Mouse (Mus musculus) embryonic facial prominence, embryonic 13.5 days (tissue): ENCODE measurements at regions not wholly inside any gene's neighbourhood (a gene's known extent, or its start where the extent isn't known, plus 50 kb on each side); places are given as distances from the start of the nearest gene placed in this dataset. TPM values are rescaled to one million over a fixed set of nuclear protein-coding genes. Genes with fewer than 3 reads are reported as not detected.

Experiments
- ATAC-seq: fragments of 200-750 bp; cut with Nextera tagmentation; 2 replicates; pipeline ENCODE4 v1.8.0; 2017; ENCODE audit warnings: low read depth; ENCODE audit not compliant: insufficient number of reproducible peaks, insufficient read depth, low FRiP score, low TSS enrichment
- H3K27ac ChIP-seq: fragments of 300-500 bp; sonication (generic); 2 replicates; pipeline ENCODE4 v1.5.1; 2015; ENCODE audit warnings: moderate library complexity, mild to moderate bottlenecking, inconsistent platforms
- H3K27me3 ChIP-seq: fragments of 300-500 bp; sonication (generic); 2 replicates; pipeline ENCODE4 v1.6.1; 2015; ENCODE audit warnings: mild to moderate bottlenecking, inconsistent platforms
- H3K36me3 ChIP-seq: fragments of 300-500 bp; sonication (generic); 2 replicates; pipeline ENCODE4 v1.6.1; 2015; ENCODE audit warnings: mild to moderate bottlenecking, inconsistent platforms
- H3K4me1 ChIP-seq: fragments of 300-500 bp; sonication (generic); 2 replicates; pipeline ENCODE4 v1.6.1; 2015; ENCODE audit warnings: inconsistent platforms
- H3K4me2 ChIP-seq: fragments of 300-500 bp; sonication (generic); 2 replicates; pipeline ENCODE4 v1.6.1; 2015; ENCODE audit warnings: moderate library complexity, mild to moderate bottlenecking, inconsistent platforms
- H3K4me3 ChIP-seq: fragments of 300-500 bp; sonication (generic); 2 replicates; pipeline ENCODE4 v1.5.1; 2015; ENCODE audit warnings: mild to moderate bottlenecking, inconsistent platforms
- H3K9ac ChIP-seq: fragments of 300-500 bp; sonication (generic); 2 replicates; pipeline ENCODE4 v1.6.1; 2015; ENCODE audit warnings: mild to moderate bottlenecking, inconsistent platforms
- H3K9me3 ChIP-seq: fragments of 300-500 bp; sonication (generic); 2 replicates; pipeline ENCODE4 v1.6.1; 2016; ENCODE audit warnings: inconsistent platforms
- WGBS: fragments of 180-500 bp; shearing (Covaris S2); methylation state at CpG from one replicate; pipeline ENCODE4 v1.1.7; 2015; ENCODE audit warnings: mixed read lengths; 5-methylcytosine and 5-hydroxymethylcytosine counted together
- microRNA-seq: library from miRNA; unstranded; fragments of <30 nt; microRNA quantifications from one replicate; pipeline ENCODE4, GENCODE M21; 2016

- ATAC-seq = no peak
- Histone ChIP-seq H3K4me1 (no peaks in the 10 kb centered on the region), H3K27me3 (no peaks in the 10 kb centered on the region), H3K4me2 (no peak overlapping the region), H3K27ac (no peak overlapping the region), H3K4me3 (no peak overlapping the region), H3K9ac (no peak overlapping the region), H3K9me3 (no peaks in the 10 kb centered on the region), H3K36me3 (no peaks in the 10 kb centered on the region)
- 64% methylated on average over 3 of the region's 3 CpGs for WGBS
Observed at GRCm38 (mm10) chr4:93438587-93439336, 103.5 kb upstream of the Tusc1 start.

GRCm38 (mm10) chr4:93437386-93438130 is 102.2 kb upstream of the Tusc1 start:
- H3K4me3 ChIP-seq = no peak overlapping the region
- H3K9me3 ChIP-seq = no peaks in the 10 kb centered on the region
- no peak overlapping the region for H3K27ac ChIP-seq
- ATAC-seq = no peak
- H3K27me3 ChIP-seq = no peaks in the 10 kb centered on the region
- no peak overlapping the region for H3K4me2 ChIP-seq
- H3K4me1 ChIP-seq = no peaks in the 10 kb centered on the region
- no peak overlapping the region for H3K9ac ChIP-seq
- H3K36me3 ChIP-seq = no peaks in the 10 kb centered on the region
- WGBS = 56% methylated on average over 3 of the region's 3 CpGs

- Histone ChIP-seq H3K4me1 (no peaks in the 10 kb centered on the region), H3K4me2 (no peak overlapping the region), H3K9ac (no peak overlapping the region), H3K27ac (no peak overlapping the region), H3K36me3 (no peaks in the 10 kb centered on the region), H3K9me3 (no peaks in the 10 kb centered on the region), H3K27me3 (no peaks in the 10 kb centered on the region), H3K4me3 (no peak overlapping the region)
- ATAC-seq = no peak
Observed at GRCm38 (mm10) chr4:93412695-93413094, 77.4 kb upstream of the Tusc1 start.

GRCm38 (mm10) chr4:93406876-93407275 is 71.6 kb upstream of the Tusc1 start:
- no peak overlapping the region for H3K27ac ChIP-seq
- H3K36me3 ChIP-seq = no peaks in the 10 kb centered on the region
- H3K4me3 ChIP-seq = no peak overlapping the region
- no peaks in the 10 kb centered on the region for H3K4me1 ChIP-seq
- no peak overlapping the region for H3K4me2 ChIP-seq
- no peaks in the 10 kb centered on the region for H3K9me3 ChIP-seq
- no peaks in the 10 kb centered on the region for H3K27me3 ChIP-seq
- ATAC-seq = no peak
- H3K9ac ChIP-seq = no peak overlapping the region
- 42% methylated on average over 2 of the region's 2 CpGs for WGBS

- Histone ChIP-seq H3K9me3 (no peaks in the 10 kb centered on the region), H3K36me3 (no peaks in the 10 kb centered on the region), H3K27ac (no peak overlapping the region), H3K4me1 (no peaks in the 10 kb centered on the region), H3K4me2 (no peak overlapping the region), H3K27me3 (no peaks in the 10 kb centered on the region), H3K9ac (no peak overlapping the region), H3K4me3 (no peak overlapping the region)
- no peak for ATAC-seq
Observed at GRCm38 (mm10) chr4:93400579-93400978, 65.3 kb upstream of the Tusc1 start.

Small RNA genes lying in the stretch of these regions (microRNA-seq; reads per million reads assigned to microRNA genes)
- not detected for gene Gm22619
